Mouse (Mus musculus): Measurements from ENCODE around the gene 4930524B15Rik. TPM values are rescaled to one million over a fixed set of nuclear protein-coding genes. Genes with fewer than 3 reads are reported as not detected.

Gene 4930524B15Rik
- polyA plus RNA-seq, 1 experiment from 2014 or later: not detected

- no peak overlapping the region for H3K9ac ChIP-seq (ENCODE audit: low read length)
- DNase-seq (ENCODE audit: low spot score) (no peak), ATAC-seq (replicated peaks; ENCODE audit: low FRiP score, low TSS enrichment, low read depth) (no peak)
- no peaks in the 10 kb centered on the region for H3K27me3 ChIP-seq (replicated peaks; ENCODE audit: control insufficient read depth, insufficient read depth, low read length)
- 66% methylated on average over 3 of the region's 3 CpGs for WGBS
- H3K36me3 ChIP-seq (ENCODE audit: control insufficient read depth, insufficient read depth, low read length): no peaks in the 10 kb centered on the region
- H3K4me2 ChIP-seq (ENCODE audit: low read length): no peak overlapping the region
- H3K27ac ChIP-seq (ENCODE audit: low read depth): no peak overlapping the region
- H3K4me3 ChIP-seq (ENCODE audit: low read depth, low read length): no peak overlapping the region
- H3K4me1 ChIP-seq (replicated peaks; ENCODE audit: control insufficient read depth, insufficient read depth, low read length): peaks cover 6% of the 10 kb centered on the region; the same call in 1 of the 2 replicates
- H3K9me3 ChIP-seq (ENCODE audit: control insufficient read depth, low read length): no peaks in the 10 kb centered on the region
These were observed 19.9 kb upstream of the 4930524B15Rik start for GRCm38 (mm10) chr11:31945471-31945870.

GRCm38 (mm10) chr11:31948462-31949330, 16.7 kb upstream of the 4930524B15Rik start:
- DNase-seq (ENCODE audit: low spot score) (no peak), ATAC-seq (replicated peaks; ENCODE audit: low FRiP score, low TSS enrichment, low read depth) (peak; percentile 38; the same call in 1 of the 2 replicates)
- H3K4me3 ChIP-seq (ENCODE audit: low read depth, low read length): peak overlapping the region; percentile 48
- peaks cover 6% of the 10 kb centered on the region; the same call in 1 of the 2 replicates for H3K4me1 ChIP-seq (replicated peaks; ENCODE audit: control insufficient read depth, insufficient read depth, low read length)
- H3K9me3 ChIP-seq (ENCODE audit: control insufficient read depth, low read length): no peaks in the 10 kb centered on the region
- WGBS: 15% methylated on average over 15 of the region's 15 CpGs
- H3K4me2 ChIP-seq (ENCODE audit: low read length): peak overlapping the region; percentile 70
- H3K9ac ChIP-seq (ENCODE audit: low read length): peak overlapping the region; percentile 39; the same call in 1 of the 2 replicates
- H3K27me3 ChIP-seq (replicated peaks; ENCODE audit: control insufficient read depth, insufficient read depth, low read length): no peaks in the 10 kb centered on the region
- H3K36me3 ChIP-seq (ENCODE audit: control insufficient read depth, insufficient read depth, low read length): no peaks in the 10 kb centered on the region
- no peak overlapping the region for H3K27ac ChIP-seq (ENCODE audit: low read depth)

- ATAC-seq (replicated peaks; ENCODE audit: low FRiP score, low TSS enrichment, low read depth): peak; percentile 65; the same call in 1 of the 2 replicates
- peak overlapping the region; percentile 48 for H3K4me3 ChIP-seq (ENCODE audit: low read depth, low read length)
- H3K36me3 ChIP-seq (ENCODE audit: control insufficient read depth, insufficient read depth, low read length): no peaks in the 10 kb centered on the region
- H3K4me2 ChIP-seq (ENCODE audit: low read length): peak overlapping the region; percentile 70
- no peaks in the 10 kb centered on the region for H3K9me3 ChIP-seq (ENCODE audit: control insufficient read depth, low read length)
- H3K4me1 ChIP-seq (replicated peaks; ENCODE audit: control insufficient read depth, insufficient read depth, low read length): peaks cover 6% of the 10 kb centered on the region; the same call in 1 of the 2 replicates
- under 1% methylated on average over 17 of the region's 17 CpGs for WGBS
- peak; percentile 83 for DNase-seq (ENCODE audit: low spot score)
- no peaks in the 10 kb centered on the region for H3K27me3 ChIP-seq (replicated peaks; ENCODE audit: control insufficient read depth, insufficient read depth, low read length)
- H3K27ac ChIP-seq (ENCODE audit: low read depth): no peak overlapping the region
- peak overlapping the region; percentile 39; the same call in 1 of the 2 replicates for H3K9ac ChIP-seq (ENCODE audit: low read length)
These were observed 16.0 kb upstream of the 4930524B15Rik start for GRCm38 (mm10) chr11:31949331-31949785.

GRCm38 (mm10) chr11:31960071-31960470, 5.3 kb upstream of the 4930524B15Rik start:
- Histone ChIP-seq H3K27me3 (replicated peaks; ENCODE audit: control insufficient read depth, insufficient read depth, low read length) (no peaks in the 10 kb centered on the region), H3K27ac (ENCODE audit: low read depth) (no peak overlapping the region), H3K36me3 (ENCODE audit: control insufficient read depth, insufficient read depth, low read length) (no peaks in the 10 kb centered on the region), H3K4me2 (ENCODE audit: low read length) (no peak overlapping the region), H3K9ac (ENCODE audit: low read length) (no peak overlapping the region), H3K9me3 (ENCODE audit: control insufficient read depth, low read length) (no peaks in the 10 kb centered on the region), H3K4me1 (replicated peaks; ENCODE audit: control insufficient read depth, insufficient read depth, low read length) (no peaks in the 10 kb centered on the region), H3K4me3 (ENCODE audit: low read depth, low read length) (no peak overlapping the region)
- no peak for DNase-seq (ENCODE audit: low spot score)
- no peak for ATAC-seq (replicated peaks; ENCODE audit: low FRiP score, low TSS enrichment, low read depth)

- no peaks in the 10 kb centered on the region for H3K9me3 ChIP-seq (ENCODE audit: control insufficient read depth, low read length)
- no peak overlapping the region for H3K4me3 ChIP-seq (ENCODE audit: low read depth, low read length)
- H3K9ac ChIP-seq (ENCODE audit: low read length): no peak overlapping the region
- ATAC-seq (replicated peaks; ENCODE audit: low FRiP score, low TSS enrichment, low read depth): no peak
- no peaks in the 10 kb centered on the region for H3K27me3 ChIP-seq (replicated peaks; ENCODE audit: control insufficient read depth, insufficient read depth, low read length)
- no peak overlapping the region for H3K27ac ChIP-seq (ENCODE audit: low read depth)
- DNase-seq (ENCODE audit: low spot score): no peak
- WGBS: 95% methylated on average over 1 of the region's 1 CpGs
- no peak overlapping the region for H3K4me2 ChIP-seq (ENCODE audit: low read length)
- no peaks in the 10 kb centered on the region for H3K36me3 ChIP-seq (ENCODE audit: control insufficient read depth, insufficient read depth, low read length)
- no peaks in the 10 kb centered on the region for H3K4me1 ChIP-seq (replicated peaks; ENCODE audit: control insufficient read depth, insufficient read depth, low read length)
These were observed 1.4 kb upstream of the 4930524B15Rik start for GRCm38 (mm10) chr11:31963993-31964392.

- Histone ChIP-seq H3K9me3 (ENCODE audit: control insufficient read depth, low read length) (no peaks in the 10 kb centered on the region), H3K27me3 (replicated peaks; ENCODE audit: control insufficient read depth, insufficient read depth, low read length) (no peaks in the 10 kb centered on the region), H3K4me2 (ENCODE audit: low read length) (no peak overlapping the region), H3K4me3 (ENCODE audit: low read depth, low read length) (no peak overlapping the region), H3K9ac (ENCODE audit: low read length) (no peak overlapping the region), H3K36me3 (ENCODE audit: control insufficient read depth, insufficient read depth, low read length) (no peaks in the 10 kb centered on the region), H3K4me1 (replicated peaks; ENCODE audit: control insufficient read depth, insufficient read depth, low read length) (0 out of 2 replicates have a peak, but pooled peaks cover 3% of the 10 kb centered on the region), H3K27ac (ENCODE audit: low read depth) (no peak overlapping the region)
- DNase-seq (ENCODE audit: low spot score) (no peak), ATAC-seq (replicated peaks; ENCODE audit: low FRiP score, low TSS enrichment, low read depth) (no peak)
- 35% methylated on average over 4 of the region's 4 CpGs for WGBS
These were observed 8.7 kb downstream of the 4930524B15Rik start for GRCm38 (mm10) chr11:31974132-31974531.

- 0 out of 2 replicates have a peak, but pooled peaks have one; percentile 40 for ATAC-seq (replicated peaks; ENCODE audit: low FRiP score, low TSS enrichment, low read depth)
- no peak overlapping the region for H3K27ac ChIP-seq (ENCODE audit: low read depth)
These were observed 9.4 kb downstream of the 4930524B15Rik start for GRCm38 (mm10) chr11:31974826-31975225.

GRCm38 (mm10) chr11:31975678-31976077, 10.3 kb downstream of the 4930524B15Rik start:
- no peak overlapping the region for H3K27ac ChIP-seq (ENCODE audit: low read depth)
- no peaks in the 10 kb centered on the region for H3K27me3 ChIP-seq (replicated peaks; ENCODE audit: control insufficient read depth, insufficient read depth, low read length)
- no peak overlapping the region for H3K4me2 ChIP-seq (ENCODE audit: low read length)
- WGBS: 80% methylated on average over 5 of the region's 5 CpGs
- ATAC-seq (replicated peaks; ENCODE audit: low FRiP score, low TSS enrichment, low read depth) (no peak), DNase-seq (ENCODE audit: low spot score) (no peak)
- H3K4me3 ChIP-seq (ENCODE audit: low read depth, low read length): no peak overlapping the region
- no peak overlapping the region for H3K9ac ChIP-seq (ENCODE audit: low read length)
- H3K36me3 ChIP-seq (ENCODE audit: control insufficient read depth, insufficient read depth, low read length): no peaks in the 10 kb centered on the region
- 0 out of 2 replicates have a peak, but pooled peaks cover 3% of the 10 kb centered on the region for H3K4me1 ChIP-seq (replicated peaks; ENCODE audit: control insufficient read depth, insufficient read depth, low read length)
- 0 out of 2 replicates have a peak, but pooled peaks cover 5% of the 10 kb centered on the region for H3K9me3 ChIP-seq (ENCODE audit: control insufficient read depth, low read length)

More at GRCm38 (mm10) chr11:31974826-31975225, 9.4 kb downstream of the 4930524B15Rik start:
- Histone ChIP-seq H3K36me3 (ENCODE audit: control insufficient read depth, insufficient read depth, low read length) (no peaks in the 10 kb centered on the region), H3K4me1 (replicated peaks; ENCODE audit: control insufficient read depth, insufficient read depth, low read length) (0 out of 2 replicates have a peak, but pooled peaks cover 3% of the 10 kb centered on the region), H3K27me3 (replicated peaks; ENCODE audit: control insufficient read depth, insufficient read depth, low read length) (no peaks in the 10 kb centered on the region), H3K9ac (ENCODE audit: low read length) (no peak overlapping the region), H3K4me2 (ENCODE audit: low read length) (no peak overlapping the region), H3K9me3 (ENCODE audit: control insufficient read depth, low read length) (0 out of 2 replicates have a peak, but pooled peaks cover 3% of the 10 kb centered on the region), H3K4me3 (ENCODE audit: low read depth, low read length) (no peak overlapping the region)
- no peak for DNase-seq (ENCODE audit: low spot score)
- WGBS: 21% methylated on average over 8 of the region's 8 CpGs

All from intestine, embryonic 14.5 days (tissue).